Mouse (Mus musculus) lung, adult 2 months (tissue): ENCODE measurements around the gene Fxyd6.

ENCODE experiments used
- CTCF ChIP-seq: fragments of 200-500 bp; IDR thresholded peaks from 2 replicates; pipeline ENCODE4 v1.5.1; 2011; ENCODE audit warnings: mild to moderate bottlenecking, low read length, control low read depth; ENCODE audit not compliant: insufficient read depth
- POLR2A ChIP-seq: fragments of 200-500 bp; IDR thresholded peaks from 2 replicates; pipeline ENCODE4 v1.6.1; 2011; ENCODE audit warnings: low read depth, mild to moderate bottlenecking, control low read depth, low read length, borderline replicate concordance; ENCODE audit errors: extremely low read depth

- TF ChIP-seq CTCF: no peak
- no peak for TF ChIP-seq POLR2A
Observed at GRCm38 (mm10) chr9:45376883-45377282, 6.9 kb downstream of the Fxyd6 start.
